Mouse (Mus musculus) limb, embryonic 12.5 days (tissue): ENCODE measurements at regions not wholly inside any gene's neighbourhood (a gene's known extent, or its start where the extent isn't known, plus 50 kb on each side); places are given as distances from the start of the nearest gene placed in this dataset.

Experiments
- ATAC-seq: fragments of 200-750 bp; cut with Nextera tagmentation; 2 replicates; pipeline ENCODE4 v1.8.0; 2017; ENCODE audit warnings: low read depth, moderate TSS enrichment; ENCODE audit not compliant: insufficient number of reproducible peaks, insufficient read depth, low FRiP score, low TSS enrichment
- H3K27ac ChIP-seq: fragments of 300-500 bp; sonication (generic); 2 replicates; pipeline ENCODE4 v1.5.1; 2016; ENCODE audit warnings: mild to moderate bottlenecking, moderate library complexity
- H3K27me3 ChIP-seq: fragments of 300-500 bp; sonication (generic); 2 replicates; pipeline ENCODE4 v1.6.1; 2016; ENCODE audit warnings: mild to moderate bottlenecking, moderate library complexity
- H3K36me3 ChIP-seq: fragments of 300-500 bp; sonication (generic); 2 replicates; pipeline ENCODE4 v1.6.1; 2016; ENCODE audit warnings: mild to moderate bottlenecking, moderate library complexity
- H3K4me1 ChIP-seq: fragments of 300-500 bp; sonication (generic); replicated peaks from 2 replicates; pipeline ENCODE4 v1.6.1; 2016
- H3K4me2 ChIP-seq: fragments of 300-500 bp; sonication (generic); 2 replicates; pipeline ENCODE4 v1.6.1; 2016; ENCODE audit warnings: mild to moderate bottlenecking, moderate library complexity
- H3K4me3 ChIP-seq: fragments of 300-500 bp; sonication (generic); replicated peaks from 2 replicates; pipeline ENCODE4 v1.5.1; 2016; ENCODE audit warnings: mild to moderate bottlenecking
- H3K9ac ChIP-seq: fragments of 300-500 bp; sonication (generic); replicated peaks from 2 replicates; pipeline ENCODE4 v1.6.1; 2016; ENCODE audit warnings: mild to moderate bottlenecking, moderate library complexity
- H3K9me3 ChIP-seq: fragments of 300-500 bp; sonication (generic); 2 replicates; pipeline ENCODE4 v1.6.1; 2016; ENCODE audit warnings: mild to moderate bottlenecking, moderate library complexity
- WGBS: fragments of 180-500 bp; shearing (Covaris S2); methylation state at CpG from one replicate; pipeline ENCODE4 v1.1.7; 2016; 5-methylcytosine and 5-hydroxymethylcytosine counted together

DNA sequence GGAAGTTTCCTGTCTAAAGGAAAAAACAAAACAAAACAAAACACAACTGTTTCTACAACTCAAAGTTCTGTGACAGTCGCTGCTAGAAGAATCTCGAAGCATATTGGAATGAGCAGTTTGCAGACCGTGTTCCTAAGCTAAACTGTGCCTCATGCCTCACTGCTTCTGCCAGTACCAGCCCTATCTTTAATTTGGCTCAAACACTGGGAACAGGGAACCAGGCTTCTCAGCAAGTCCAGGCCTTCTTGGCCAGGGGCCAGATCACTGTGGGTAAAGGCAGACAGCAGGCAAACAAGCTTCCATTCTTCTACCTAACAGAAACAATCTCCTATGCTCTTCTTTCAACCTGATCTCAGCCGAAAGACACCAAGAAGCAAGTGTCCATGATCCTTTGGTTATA, 56.5 kb downstream of the Tmsb4x start:
- Histone ChIP-seq H3K27ac (no peak overlapping the region), H3K27me3 (peaks cover 36% of the 10 kb centered on the region), H3K9me3 (no peaks in the 10 kb centered on the region), H3K9ac (no peak overlapping the region), H3K4me2 (no peak overlapping the region), H3K4me3 (no peak overlapping the region), H3K36me3 (no peaks in the 10 kb centered on the region), H3K4me1 (no peaks in the 10 kb centered on the region)
- ATAC-seq: no peak
- 86% methylated on average over 4 of the region's 4 CpGs for WGBS

DNA sequence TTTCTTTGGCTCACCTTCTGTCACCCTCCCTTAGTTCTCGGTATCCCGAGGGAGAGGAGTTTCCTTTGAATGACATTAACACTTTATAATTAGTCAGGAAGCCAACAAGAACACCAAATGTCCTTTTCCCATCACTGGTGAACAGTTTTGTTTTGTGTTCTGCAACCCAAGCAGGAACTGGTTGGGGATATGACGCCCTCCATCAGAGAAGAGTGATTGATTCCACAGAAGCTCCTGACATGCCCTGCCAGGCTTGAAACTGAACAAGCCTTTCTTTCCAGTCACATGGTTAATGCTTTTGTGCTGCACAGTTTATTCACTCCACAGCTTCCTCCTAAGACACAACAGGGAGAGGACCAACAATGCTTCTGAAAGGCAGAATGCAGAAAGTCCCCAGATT, 57.8 kb downstream of the Tmsb4x start:
- no peak for ATAC-seq
- no peak overlapping the region for H3K4me2 ChIP-seq
- H3K27me3 ChIP-seq: peaks cover 48% of the 10 kb centered on the region
- 64% methylated on average over 3 of the region's 3 CpGs for WGBS
- no peaks in the 10 kb centered on the region for H3K9me3 ChIP-seq
- no peak overlapping the region for H3K27ac ChIP-seq
- no peaks in the 10 kb centered on the region for H3K36me3 ChIP-seq
- H3K4me1 ChIP-seq: no peaks in the 10 kb centered on the region
- H3K9ac ChIP-seq: no peak overlapping the region
- no peak overlapping the region for H3K4me3 ChIP-seq

DNA sequence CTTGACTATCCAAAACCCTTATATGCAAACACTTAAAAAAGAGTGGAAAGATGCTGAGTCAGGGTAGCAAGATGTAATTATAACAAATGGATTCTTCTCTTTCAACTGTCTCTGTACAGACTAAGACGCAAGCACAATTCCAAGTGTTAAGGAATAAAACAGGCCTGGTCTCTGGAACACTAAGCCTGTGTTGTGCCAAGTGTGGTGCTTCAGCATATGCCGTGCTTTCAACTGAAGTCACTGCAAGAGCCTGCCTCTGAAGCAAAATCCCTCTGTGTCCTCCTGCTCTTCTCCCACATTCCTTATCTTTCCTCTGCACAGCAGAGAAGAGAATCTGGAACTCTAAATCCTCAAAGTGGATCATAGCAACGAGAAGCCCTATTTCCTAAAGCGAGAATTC, 59.7 kb downstream of the Tmsb4x start:
- ATAC-seq: no peak
- H3K4me1 ChIP-seq: no peaks in the 10 kb centered on the region
- no peak overlapping the region for H3K4me3 ChIP-seq
- no peak overlapping the region for H3K27ac ChIP-seq
- H3K36me3 ChIP-seq: no peaks in the 10 kb centered on the region
- no peak overlapping the region for H3K9ac ChIP-seq
- 88% methylated on average over 4 of the region's 4 CpGs for WGBS
- H3K4me2 ChIP-seq: no peak overlapping the region
- H3K9me3 ChIP-seq: no peaks in the 10 kb centered on the region
- H3K27me3 ChIP-seq: peaks cover 57% of the 10 kb centered on the region

DNA sequence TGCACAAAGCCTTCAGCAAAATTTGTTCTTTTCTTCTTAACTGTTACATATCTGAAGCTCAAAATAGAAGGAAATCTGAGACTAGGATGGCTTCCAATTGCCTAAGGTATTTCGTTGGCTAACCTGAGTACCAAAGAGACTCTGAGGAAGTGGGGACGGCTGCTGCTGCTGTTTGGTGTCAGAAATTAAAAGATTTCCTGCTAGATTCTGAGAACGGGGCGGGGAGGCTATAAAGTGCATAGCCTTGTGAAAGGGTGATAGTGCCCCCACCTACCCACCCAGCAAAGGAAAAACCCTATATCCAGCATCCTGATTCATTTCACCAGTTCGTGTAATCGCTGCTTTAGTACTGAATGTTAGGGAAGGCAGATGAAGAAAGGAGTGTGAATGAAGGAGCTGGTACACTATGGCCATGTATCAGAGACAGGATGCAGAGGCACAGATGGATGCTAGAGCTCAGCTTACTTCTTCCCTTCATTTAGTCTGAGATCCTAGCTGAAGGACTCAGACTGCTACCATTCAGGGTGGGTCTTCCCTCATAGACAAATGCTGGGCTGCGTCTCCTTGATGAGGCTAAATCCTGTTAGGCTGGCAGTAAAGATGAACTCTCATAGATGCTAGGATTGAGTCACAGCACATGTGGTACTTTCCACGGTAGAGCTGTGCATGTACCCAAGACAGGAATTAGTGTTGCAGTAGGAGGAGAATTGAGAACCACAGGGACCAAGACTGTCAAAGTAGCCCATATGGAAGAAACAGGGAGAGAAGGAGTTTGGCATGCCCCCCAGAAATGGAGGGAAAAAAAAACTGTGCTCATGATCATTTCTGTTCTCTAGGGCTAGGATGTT, 62.4 kb downstream of the Tmsb4x start:
- 77% methylated on average over 8 of the region's 8 CpGs for WGBS
- ATAC-seq: no peak
- H3K9ac ChIP-seq: no peak overlapping the region
- H3K4me1 ChIP-seq: no peaks in the 10 kb centered on the region
- no peak overlapping the region for H3K4me2 ChIP-seq
- H3K4me3 ChIP-seq: no peak overlapping the region
- no peak overlapping the region for H3K27ac ChIP-seq
- no peaks in the 10 kb centered on the region for H3K9me3 ChIP-seq
- H3K27me3 ChIP-seq: peaks cover 52% of the 10 kb centered on the region
- no peaks in the 10 kb centered on the region for H3K36me3 ChIP-seq

DNA sequence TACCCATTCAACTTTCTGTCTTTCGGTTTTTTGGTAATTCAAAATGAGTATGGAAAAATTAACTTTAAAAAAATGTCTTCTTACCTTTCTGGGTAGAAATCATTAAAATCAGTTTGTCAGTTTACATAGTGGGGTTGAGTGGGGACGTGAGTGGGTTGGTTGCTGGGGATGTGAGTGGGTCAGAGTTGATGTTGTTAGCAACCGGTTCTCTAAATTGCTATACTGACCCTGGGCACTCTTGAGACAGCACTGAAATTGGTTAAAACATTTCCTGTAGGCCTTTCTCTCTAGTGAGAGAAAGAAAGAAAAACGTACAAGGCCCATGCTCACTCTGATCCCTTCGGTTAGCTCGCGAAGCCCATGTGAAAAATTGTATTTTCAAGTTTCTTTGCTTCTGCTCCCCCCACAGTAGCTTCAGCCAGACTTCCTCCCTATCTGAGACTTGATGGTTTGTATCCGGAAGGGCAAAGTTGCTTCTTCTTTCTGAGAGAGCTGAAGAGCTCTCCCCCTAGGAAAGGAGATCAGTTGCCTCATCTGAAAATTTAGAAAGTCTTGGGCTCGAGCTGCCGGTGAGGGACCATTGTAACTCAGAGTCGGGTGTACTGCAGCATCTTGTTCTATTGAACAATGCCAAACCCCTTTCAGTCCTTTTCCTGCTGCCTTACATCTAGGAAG, 63.5 kb downstream of the Tmsb4x start:
- 80% methylated on average over 11 of the region's 11 CpGs for WGBS

DNA sequence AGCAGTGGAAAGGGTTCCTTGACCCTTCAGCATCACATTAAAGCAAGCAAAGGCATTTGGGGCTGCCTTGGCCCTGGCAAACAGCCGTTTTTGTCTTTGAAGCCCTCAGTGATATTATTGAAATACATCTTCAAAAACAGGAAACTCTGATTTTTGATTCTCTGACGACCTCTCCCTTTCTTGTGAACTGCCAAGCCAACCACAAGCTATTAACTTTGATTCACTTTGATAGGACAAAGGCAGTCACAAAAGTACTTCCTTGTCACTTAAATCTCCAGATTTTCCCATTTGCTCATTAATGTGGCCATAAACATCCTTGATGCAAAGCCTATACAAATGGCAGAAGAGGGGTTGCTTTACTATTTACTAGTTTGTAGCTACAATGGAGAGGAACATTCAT, 70.0 kb downstream of the Tmsb4x start:
- 74% methylated on average over 2 of the region's 2 CpGs for WGBS
- Histone ChIP-seq H3K4me3 (no peak overlapping the region), H3K9me3 (no peaks in the 10 kb centered on the region), H3K36me3 (no peaks in the 10 kb centered on the region), H3K4me1 (no peaks in the 10 kb centered on the region), H3K27ac (no peak overlapping the region), H3K27me3 (peaks cover 14% of the 10 kb centered on the region; the same call in 1 of the 2 replicates), H3K4me2 (no peak overlapping the region), H3K9ac (no peak overlapping the region)
- no peak for ATAC-seq

More for the DNA sequence above, 63.5 kb downstream of the Tmsb4x start:
- no peak for ATAC-seq
- Histone ChIP-seq H3K9ac (no peak overlapping the region), H3K4me3 (no peak overlapping the region), H3K4me2 (no peak overlapping the region), H3K27ac (no peak overlapping the region), H3K36me3 (no peaks in the 10 kb centered on the region), H3K4me1 (no peaks in the 10 kb centered on the region), H3K9me3 (no peaks in the 10 kb centered on the region), H3K27me3 (peaks cover 45% of the 10 kb centered on the region)

DNA sequence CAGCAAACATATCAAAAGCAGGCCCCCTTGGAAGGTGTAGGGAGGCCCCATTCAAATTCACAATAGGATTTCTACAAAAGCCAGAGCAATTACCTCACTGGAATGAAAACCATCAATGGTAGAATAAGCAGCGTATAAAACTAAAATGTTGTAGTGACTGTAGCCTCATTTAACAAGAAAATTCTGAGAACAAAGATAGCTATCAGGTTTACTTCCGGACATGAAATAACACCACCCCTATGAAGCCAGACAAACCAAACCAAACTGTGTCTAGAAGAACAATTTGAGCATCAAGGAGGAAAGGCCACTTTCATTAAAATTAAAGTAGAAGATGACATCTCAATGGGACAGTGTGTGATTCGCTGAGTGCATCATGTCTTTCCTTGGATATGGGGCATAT, 74.9 kb downstream of the Tmsb4x start:
- Histone ChIP-seq H3K36me3 (no peaks in the 10 kb centered on the region), H3K27me3 (peaks cover 34% of the 10 kb centered on the region), H3K27ac (no peak overlapping the region), H3K4me3 (no peak overlapping the region), H3K9me3 (no peaks in the 10 kb centered on the region), H3K4me1 (no peaks in the 10 kb centered on the region), H3K9ac (no peak overlapping the region), H3K4me2 (no peak overlapping the region)
- no peak for ATAC-seq
- 94% methylated on average over 3 of the region's 3 CpGs for WGBS

DNA sequence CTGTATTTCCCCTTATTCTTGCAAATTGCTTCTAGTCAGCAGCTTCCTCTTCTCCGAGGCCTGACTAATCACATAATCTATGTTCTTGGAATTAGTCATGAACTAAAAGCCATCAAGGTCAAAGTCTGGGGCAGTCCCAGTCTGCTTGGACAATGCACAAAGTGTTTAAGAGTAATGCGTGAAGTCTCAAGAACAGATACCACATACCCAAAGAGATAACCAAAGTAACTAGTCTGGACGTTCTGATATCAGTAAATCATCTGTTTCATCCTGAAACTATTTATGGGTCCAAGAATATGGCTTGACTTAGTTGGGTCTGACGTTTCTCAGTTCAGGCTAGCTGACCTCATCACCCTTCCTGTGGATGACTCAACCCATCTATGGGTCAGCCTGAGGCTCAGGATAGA, 76.1 kb downstream of the Tmsb4x start:
- Histone ChIP-seq H3K27me3 (peaks cover 34% of the 10 kb centered on the region), H3K4me3 (no peak overlapping the region), H3K9ac (no peak overlapping the region), H3K9me3 (no peaks in the 10 kb centered on the region), H3K36me3 (no peaks in the 10 kb centered on the region), H3K4me2 (no peak overlapping the region), H3K4me1 (no peaks in the 10 kb centered on the region), H3K27ac (no peak overlapping the region)
- WGBS: 71% methylated on average over 4 of the region's 4 CpGs
- no peak for ATAC-seq

DNA sequence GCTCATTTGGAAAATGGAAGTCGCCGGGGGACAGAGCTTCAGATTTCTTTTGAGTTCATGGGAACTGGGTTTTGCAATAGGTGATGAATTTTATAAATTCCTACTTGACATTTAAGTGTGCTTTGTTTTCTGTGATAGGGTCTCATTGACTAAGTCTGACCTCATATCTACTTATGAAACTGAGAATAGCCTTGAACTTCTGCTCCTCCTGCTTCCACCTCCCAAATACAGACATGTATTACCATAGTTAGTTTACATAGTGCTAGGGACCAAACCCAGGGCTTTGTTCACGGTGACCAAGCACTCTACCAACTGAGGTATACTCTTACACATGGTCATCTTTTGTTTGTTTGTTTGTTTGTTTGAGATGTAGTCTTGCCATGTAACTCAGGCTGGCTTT, 77.8 kb downstream of the Tmsb4x start:
- Histone ChIP-seq H3K36me3 (no peaks in the 10 kb centered on the region), H3K4me1 (no peaks in the 10 kb centered on the region), H3K9me3 (no peaks in the 10 kb centered on the region), H3K27me3 (peaks cover 48% of the 10 kb centered on the region), H3K4me3 (no peak overlapping the region), H3K9ac (no peak overlapping the region), H3K27ac (no peak overlapping the region), H3K4me2 (no peak overlapping the region)
- 90% methylated on average over 3 of the region's 3 CpGs for WGBS
- no peak for ATAC-seq

DNA sequence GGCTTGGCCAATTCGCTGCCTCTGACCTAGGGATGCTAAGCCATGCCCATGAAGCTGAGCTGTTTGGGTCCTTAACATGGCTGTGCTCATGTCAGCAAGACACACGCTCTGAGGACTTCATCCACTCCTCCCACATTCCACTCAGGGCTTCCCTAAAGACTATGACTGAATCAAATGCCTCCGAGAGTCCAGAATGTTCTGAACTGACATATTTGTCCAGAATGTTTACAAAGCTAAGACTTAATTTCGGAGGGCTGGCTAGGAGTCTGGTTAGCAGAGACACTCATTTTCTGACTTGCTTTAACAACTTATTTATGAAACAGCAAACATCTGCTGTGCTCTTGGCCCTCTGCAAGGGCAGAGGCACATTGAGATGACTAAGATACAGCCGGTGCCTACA, 78.5 kb downstream of the Tmsb4x start:
- 90% methylated on average over 5 of the region's 5 CpGs for WGBS
- Histone ChIP-seq H3K9ac (no peak overlapping the region), H3K27me3 (peaks cover 55% of the 10 kb centered on the region), H3K9me3 (no peaks in the 10 kb centered on the region), H3K4me2 (no peak overlapping the region), H3K4me3 (no peak overlapping the region), H3K4me1 (no peaks in the 10 kb centered on the region), H3K27ac (no peak overlapping the region), H3K36me3 (no peaks in the 10 kb centered on the region)
- no peak for ATAC-seq

DNA sequence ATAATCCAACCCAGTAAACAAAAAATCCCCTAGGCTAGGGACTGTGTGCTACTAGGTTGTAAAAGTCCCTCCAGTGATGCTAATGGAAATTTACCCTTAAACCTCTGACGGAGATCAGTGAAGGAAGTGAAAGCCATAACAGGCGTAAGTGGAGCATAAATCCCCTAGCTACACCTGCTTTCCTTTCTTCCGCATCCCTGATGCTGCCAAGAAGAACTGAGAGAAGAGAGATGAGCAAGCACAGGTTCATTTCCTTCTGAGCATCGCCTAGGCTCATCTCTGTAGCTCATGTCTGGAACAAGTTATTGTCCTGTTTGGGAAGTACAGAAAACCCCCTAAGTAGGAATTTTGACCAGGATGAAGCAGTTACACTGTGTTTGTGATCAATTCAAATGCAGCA, 89.8 kb downstream of the Tmsb4x start:
- Histone ChIP-seq H3K9me3 (no peaks in the 10 kb centered on the region), H3K4me1 (no peaks in the 10 kb centered on the region), H3K4me2 (no peak overlapping the region), H3K9ac (no peak overlapping the region), H3K36me3 (no peaks in the 10 kb centered on the region), H3K27ac (no peak overlapping the region), H3K4me3 (no peak overlapping the region), H3K27me3 (peaks cover 40% of the 10 kb centered on the region)
- no peak for ATAC-seq
- WGBS: 57% methylated on average over 4 of the region's 4 CpGs
